Mouse (Mus musculus) kidney, adult 8-10 months (tissue): Measurements from ENCODE around the gene Rhobtb3.
A peak's percentile ranks its signal among the peaks of the same experiment; 100 is the strongest.
"Not testable (repeated sequence)": the region's sequence is repeated elsewhere in the genome, so short reads cannot be mapped to it uniquely, and the experiment has no call there.

ENCODE experiments used
- DNase-seq, 2 experiments: peaks; one replicate each; pipeline ENCODE4 v3.0.0; 2022

The Rhobtb3 gene

DNA sequence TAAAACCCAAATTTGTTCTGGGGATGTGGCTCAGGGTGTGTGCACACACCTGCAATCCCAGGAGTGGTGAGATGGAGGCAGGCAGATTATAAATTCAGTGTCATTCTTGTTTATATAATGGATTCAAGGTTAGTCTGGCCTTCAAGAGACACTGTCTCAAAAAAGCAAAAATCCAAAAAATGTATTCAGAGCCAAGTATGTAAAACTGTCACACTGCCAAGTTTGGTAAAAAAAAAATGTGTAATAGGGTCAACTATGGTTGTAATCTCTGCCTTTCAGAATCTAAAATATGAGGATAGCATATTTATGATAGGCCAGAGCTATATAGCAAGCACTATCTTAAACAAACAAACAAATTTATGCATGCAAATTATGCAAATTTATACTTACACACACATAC is 15.8 kb downstream of the Rhobtb3 start:
- DNase-seq: no peak

DNA sequence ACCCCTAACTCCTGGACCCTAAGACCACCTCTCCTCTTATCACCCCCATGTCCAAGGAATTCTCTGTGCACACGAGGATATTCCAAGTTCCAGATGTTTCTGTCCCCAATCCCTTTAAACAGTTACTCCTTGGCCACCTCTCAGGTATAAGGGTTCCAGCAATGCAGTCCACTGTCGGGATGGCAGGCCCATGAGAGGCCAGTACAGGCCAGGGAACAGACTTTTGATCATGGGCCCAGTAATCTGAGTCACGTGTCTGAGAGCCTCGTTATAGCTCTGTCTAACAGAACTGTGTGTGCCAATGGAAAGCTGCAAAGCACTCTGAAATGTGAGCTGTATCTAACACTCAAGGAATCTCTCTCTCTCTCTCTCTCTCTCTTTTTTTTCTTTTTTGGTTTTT is 29.6 kb downstream of the Rhobtb3 start:
- no peak for DNase-seq

DNA sequence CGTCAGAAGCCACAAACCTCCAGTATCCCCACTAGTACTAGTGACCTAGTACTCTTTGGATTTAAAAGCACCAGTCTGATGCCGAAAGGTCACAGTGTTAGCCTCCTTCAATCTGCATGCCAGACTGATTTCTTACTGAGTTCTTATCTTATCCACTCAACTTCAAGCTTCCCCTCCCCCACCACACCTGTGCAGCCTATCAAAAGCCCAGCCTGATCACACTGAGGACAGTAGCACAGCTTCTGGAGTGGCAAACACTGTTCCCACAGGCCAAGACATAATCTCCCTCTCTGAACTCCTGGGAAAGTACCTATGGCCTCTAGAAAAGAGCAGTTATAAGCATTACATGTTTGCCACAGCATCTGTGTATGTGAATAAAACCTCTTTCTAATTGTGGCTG is 35.5 kb downstream of the Rhobtb3 start:
- no peak for DNase-seq

DNA sequence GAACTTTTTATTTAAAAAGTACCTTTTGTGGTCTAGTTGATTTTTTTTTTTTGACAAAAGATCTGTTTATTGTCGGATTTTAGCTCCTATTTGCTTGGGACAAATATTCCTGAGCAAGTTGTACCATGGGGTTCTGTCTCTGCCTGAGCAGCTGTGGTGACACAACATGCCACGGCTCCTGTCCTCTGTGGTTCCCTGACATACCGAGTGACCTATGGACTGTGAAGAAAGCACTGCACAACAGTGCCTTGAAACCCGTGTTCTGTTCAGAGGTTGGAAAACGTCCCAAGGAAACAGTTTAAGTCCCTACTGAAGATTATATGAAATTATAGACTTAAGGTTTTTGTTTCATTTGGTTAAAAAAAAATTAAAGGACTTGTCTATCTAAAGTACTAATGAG is 36.6 kb downstream of the Rhobtb3 start:
- peak; percentile 5 to 14 for DNase-seq

DNA sequence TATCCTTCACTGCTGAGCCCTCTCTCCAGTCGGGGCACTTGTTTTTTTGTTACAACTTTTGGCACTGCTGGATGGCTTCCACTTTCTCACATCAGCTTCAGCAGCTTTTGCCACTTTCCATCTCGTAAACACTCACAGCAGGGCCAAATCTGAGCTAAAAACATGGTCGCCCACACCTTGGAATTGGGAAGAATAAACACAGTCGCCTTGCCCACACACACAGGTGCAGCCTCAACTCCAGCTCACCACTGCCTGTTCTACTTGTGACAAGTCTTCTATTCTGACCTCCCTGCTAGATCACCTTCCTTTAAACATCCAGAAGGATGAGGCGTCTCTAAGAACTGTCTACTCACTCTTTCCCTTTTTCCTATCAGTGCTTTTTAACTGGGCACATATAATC is 39.1 kb downstream of the Rhobtb3 start:
- no peak for DNase-seq

DNA sequence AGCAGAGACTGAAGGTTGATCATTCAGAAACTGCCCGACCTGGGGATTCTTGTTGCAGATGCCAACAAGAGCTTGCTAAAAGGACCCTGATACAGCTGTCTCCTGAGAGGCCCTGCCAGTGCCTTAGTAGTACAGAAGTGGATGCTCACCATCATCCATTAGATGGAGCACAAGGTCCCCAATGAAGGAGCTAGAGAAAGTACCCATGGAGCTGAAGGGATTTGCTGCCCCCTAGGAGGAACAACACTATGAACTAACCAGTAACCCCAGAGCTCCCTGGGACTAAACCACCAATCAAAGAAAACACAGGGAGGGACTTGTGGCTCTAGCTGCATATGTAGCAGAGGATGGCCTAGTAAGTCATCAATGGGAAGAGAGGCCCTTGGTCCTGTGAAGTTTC is 42.8 kb downstream of the Rhobtb3 start:
- not testable (repeated sequence) for DNase-seq

DNA sequence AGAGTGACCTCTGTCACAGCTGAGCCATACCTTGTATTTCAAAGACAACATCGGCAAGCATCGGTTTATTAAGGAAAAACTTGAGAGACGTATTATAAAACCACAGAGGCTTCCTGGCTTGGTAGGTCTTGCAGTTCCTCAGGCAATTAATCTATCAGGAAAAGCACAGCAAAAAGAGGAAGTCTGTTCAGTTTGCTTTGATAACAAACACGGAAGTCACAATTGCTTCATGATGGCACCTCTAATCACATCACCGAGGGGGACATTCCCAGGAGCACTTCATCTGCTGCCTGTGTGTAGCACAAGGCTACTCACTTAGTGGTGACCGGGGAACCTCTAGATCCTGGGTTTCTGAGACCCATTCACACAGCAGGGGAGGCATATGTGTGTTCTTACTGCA is 50.8 kb downstream of the Rhobtb3 start:
- no peak for DNase-seq

DNA sequence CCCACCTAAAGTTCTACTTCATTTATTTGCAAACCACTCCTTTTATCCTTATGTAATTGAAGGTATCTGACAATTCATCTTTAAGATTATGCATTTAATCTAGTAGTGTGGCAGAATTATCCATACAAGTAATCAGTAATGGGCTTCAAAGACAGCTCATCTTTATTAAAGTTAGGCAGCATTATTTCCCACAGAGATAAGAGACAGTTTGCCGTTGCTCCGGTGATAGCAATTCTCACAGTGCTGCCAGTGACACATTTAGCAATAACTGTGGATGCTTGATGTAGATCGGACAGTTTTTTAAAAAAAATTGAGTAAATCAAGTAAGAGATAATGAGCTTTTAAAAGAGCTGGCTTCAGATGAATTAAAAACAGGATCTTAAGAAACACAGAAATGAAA is 51.4 kb downstream of the Rhobtb3 start:
- DNase-seq: no peak

DNA sequence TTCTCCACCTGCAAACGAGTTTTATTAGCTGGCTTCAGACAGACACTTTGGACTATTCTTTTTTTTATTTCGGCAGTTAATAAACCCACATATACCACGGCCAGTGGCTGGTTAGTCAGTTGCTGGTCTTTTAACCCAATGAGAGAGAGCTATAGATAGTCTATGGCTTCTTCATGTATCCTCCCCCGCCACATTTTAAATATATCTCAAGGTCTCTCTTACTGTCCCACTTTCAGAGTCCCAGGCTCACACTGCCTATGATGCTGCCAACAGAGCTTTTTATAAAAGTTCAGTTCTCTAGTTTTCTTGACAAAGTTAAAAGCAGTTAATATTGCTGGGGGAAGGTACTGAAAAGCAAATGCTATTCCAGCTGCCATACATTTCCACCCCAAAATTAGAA is 51.9 kb downstream of the Rhobtb3 start:
- no peak for DNase-seq

DNA sequence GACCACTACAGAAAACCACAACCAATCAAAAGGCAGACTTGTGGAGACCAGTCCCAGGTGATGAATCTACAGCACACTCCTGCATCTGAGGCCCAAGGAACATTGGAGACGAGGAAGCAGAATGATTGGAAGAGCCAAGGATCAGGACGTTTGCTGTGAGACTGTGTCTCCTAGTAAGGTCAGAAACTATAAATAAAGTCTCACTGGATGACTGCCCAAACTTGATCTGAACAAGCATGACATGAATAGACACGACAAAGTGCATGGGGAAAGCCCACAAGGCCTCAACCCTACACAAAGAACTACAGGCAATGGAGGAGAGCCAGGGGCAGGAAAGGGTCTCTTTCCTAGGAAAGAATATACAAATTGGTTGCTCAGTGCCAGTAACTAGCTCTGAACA is 59.9 kb downstream of the Rhobtb3 start:
- DNase-seq: no peak

DNA sequence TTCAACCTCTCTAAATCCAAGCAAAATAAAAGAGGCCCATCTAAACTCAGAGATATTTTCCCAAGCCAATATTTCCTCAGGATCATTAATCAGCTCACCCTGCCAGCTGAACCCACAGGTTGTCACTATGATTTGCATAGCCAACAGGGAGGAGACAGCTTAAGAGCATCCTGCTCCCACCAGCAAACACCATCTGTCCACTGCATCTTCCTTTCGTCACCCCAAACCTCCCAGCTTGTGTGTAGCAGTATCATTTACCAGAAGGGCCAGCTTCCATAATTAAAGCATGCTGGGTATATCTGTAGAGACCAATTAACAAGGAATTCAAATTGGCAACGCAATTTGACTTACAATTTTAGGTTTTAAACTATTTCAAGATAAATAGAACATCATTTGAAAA is 63.2 kb downstream of the Rhobtb3 start:
- DNase-seq: no peak

DNA sequence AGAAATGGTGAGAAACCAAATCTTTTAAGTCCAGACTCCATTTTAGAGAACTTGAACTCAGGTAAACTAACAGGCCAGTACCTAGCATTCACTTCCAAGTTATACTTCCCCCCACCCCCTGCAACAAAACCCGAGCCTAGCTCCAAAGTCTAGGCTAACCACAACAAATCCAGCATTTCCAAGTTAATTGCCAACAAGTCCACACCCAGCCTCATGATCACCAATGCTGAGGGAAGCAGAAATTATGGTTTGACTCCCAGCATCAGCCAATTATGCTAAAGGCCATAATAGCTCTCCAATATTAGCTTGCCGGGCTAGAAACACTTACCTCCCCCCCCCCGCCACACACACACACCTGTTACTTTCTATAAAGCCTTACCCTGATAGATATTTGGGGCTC is 64.0 kb downstream of the Rhobtb3 start:
- peak; percentile 12 to 19 for DNase-seq

DNA sequence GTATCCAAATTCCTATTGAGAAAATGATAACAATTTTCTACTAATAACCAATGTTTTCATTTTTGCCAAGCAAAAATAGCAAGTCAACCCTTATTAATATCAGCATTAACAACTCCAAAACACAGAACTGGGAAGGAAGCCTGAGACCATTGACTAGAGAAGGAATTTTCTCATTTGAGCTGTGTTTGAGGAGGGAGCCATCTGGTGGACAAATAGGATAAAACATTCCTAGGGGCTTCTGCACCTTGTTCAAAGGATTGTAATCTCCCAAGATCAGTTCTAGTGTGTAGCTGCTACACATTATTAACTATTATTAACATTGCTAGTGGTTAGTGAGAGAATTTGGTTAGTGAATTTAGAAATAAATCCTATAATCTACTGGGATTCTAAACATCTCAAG is 65.8 kb downstream of the Rhobtb3 start:
- DNase-seq: peak; percentile 43 to 55

DNA sequence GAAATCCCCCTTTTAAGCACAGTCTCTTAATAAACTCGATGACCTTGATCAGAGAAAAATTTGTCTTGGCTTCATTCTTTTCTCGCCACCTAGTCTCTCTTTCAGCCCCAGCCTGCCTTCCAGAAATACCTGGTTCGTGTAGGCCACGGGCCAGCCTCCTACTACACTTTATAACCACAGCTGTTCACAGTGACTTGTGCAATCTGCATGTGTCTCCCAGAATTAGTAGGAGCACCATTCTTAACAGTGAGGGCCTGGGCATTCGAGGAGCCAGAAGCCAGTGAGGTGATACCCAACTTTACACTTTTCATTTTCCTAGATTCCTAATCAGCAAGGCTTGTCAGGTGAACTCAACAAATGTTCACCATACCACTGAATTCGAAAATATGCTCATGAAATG is 67.1 kb downstream of the Rhobtb3 start:
- no peak for DNase-seq

DNA sequence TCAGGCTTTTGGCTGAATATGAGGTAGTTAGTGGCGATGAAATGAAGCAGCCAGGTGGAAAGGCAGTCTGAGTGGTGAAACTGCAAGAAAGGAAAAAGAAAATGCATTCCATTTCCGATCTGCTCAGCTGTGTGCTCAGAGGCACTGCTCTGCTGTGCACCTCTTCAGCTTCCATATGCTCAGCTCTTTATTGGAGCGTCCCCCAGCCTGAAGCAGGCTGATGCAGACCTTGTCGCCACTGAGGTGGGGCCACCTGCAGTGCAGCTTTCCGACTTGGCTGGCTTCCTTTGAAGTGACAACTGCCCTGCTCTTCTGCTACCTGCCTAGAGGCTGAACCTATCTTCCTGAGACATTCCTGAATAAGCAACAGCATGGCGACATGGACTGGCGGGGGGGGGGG is 67.5 kb downstream of the Rhobtb3 start:
- DNase-seq: not testable (repeated sequence)

DNA sequence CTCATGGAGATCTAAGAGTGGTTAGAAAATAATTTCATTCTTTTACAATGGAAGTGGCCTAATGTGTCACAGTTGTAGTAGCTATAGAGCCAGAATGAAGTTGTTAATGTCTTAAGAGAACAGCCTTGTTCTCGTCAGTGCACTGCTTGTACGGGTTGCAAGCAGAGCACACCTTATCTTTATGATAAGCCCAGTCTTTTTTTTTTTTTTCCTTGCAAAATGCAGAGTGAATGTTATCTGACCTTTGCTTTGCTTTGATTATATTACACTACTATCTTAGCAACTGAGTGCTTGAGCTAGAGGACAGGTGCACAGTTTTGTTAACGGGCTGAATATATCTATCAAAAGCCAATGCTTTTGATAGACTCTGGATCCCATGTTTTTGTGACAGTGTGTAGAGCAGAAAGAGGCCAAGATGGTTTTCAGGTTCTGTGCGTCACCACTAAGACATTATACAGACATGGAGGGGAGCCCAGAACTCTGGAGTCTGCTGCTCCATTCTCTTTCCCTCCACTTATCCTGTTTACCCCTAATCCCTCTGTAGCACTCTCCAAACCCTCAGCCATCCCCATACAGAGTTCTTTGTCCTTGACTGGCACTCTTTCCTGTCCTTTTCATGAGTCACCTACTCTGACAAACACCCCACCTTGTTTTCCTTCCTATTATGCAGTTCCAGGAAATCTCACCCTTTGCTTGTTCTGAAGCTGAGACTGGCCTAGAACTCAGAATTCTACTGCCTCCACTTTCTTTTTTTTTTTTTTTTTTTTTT is 68.9 kb downstream of the Rhobtb3 start:
- DNase-seq: no peak

DNA sequence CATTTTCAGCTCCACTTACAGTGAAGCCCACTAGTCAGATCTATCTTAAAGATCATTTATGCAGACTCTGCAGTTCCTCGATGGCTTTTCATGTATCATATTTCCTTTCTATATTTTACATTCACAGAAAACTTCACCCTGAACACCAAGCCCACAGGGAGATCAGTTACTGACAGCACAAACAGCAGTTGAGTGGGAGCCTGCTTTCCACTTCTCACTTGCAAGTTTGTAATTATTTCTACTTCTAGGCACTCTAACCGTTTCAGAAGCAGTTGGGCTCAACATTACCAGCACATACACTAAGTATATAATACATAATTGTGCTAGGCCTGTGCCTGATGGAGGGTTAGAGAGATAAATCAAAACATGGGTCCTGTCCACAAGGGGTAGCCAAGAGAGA is 75.8 kb downstream of the Rhobtb3 start:
- DNase-seq: no peak

DNA sequence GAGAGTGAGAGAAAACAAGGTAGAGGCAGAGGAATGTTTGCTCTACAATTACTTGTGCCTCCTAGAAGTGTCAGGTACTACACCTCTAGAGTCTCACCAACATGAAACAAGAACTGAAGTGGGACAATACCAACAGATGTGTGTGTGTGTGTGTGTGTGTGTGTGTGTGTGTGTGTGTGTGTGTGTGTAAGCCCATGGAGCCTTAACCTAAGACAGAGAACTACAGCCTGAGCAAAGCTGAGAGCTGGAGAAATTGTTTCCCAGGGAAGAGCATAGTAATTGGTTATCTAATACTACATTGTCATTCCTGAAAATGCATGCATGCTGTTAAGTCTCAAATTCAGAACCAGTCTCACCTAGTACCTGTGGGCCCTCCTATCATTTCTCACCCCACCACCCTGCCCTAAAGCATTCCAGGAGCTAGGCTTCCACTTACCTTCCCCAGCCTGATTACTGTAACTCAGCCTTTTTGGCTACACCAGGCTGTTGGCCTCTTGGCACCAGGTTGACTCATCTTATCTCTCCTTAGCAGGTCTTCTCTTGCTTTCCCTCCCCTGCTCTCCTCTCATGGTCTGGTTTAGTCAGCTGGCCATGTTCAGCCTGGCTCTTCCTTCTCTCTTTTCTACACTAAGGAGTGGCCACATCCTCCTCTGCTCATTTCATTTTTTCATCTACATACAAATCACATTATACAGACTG is 78.1 kb downstream of the Rhobtb3 start:
- DNase-seq: no peak

DNA sequence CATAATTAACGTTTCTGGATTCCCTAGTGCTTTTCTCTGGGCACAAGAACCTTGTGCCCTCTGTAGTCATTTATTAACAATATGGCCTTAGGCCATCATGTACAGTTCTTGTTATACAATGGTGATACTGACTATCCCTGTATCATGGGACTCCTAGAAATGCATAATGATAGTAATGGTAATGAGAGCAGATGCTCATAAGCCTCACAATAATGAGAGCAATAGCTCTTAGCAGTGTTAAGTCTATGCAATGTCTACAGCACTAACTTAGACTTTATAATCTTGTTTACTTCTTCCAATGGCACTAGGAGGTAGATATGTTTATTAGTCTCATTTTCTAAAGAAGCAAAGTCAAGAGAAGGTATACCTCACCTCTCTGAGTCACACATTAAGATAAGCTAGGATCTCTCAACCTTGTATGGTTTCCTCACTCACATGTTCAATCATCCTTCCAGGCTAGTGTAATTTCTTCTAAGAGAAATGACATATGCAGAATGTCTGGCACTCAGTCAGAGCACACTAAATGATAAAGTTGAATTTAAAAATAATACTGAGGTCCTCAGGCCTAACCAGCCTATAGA is 84.4 kb downstream of the Rhobtb3 start:
- no peak for DNase-seq

DNA sequence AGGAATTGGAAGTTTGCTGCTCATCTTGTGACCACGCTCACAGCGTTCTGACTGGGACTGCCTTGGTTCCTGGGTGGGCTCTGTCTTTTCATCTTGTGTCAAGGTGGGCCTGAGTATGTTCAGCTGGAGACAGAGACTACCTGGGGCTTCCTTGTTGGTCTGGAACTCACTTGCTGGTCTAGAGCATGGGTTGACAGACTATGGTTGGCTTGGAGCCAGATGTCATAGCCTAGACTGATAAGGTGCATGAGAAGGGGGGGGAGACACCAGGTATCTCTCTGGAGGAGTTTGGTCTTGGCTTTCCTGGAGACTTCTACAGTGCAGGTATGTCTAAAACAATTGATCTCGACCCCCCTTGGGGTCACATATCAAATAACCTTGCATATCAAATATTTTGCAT is 90.6 kb downstream of the Rhobtb3 start:
- DNase-seq: no peak

DNA sequence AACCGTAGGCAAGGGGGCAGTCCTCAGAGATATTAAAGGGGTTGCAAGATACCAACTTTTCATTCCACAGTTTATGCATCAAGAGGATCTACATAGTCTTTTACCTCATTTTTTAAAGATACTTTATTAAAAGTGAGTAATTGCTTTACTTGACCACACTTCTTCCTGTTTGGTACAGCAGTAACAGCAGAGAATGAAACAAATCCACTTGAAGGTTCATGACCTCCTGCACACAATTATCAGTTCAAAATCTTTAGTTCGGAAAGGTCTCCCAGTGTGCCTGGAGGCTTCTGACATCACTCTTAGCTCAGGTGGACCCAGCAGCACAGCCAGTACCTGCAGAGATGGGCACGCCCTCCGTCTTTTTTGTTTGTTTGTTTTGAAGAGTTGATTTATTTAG is 91.7 kb downstream of the Rhobtb3 start:
- DNase-seq: no peak

DNA sequence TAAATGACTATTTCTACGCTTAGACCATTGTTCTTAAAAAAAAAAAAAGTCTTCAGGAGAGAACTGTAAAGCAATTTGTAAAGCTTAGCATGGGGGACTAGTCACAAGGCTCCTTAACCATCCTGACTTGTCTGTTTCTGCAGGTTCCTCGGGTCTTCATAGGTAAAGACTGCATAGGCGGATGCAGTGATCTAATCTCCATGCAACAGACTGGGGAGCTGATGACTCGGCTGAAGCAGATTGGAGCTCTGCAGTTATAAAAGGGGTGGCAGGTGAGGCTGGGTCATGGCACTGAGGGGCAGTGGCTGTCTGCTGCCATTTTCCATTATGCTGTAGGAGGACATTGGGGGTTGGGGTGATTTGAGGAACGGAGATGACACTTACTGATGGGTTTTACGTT is 96.7 kb downstream of the Rhobtb3 start:
- DNase-seq: no peak

DNA sequence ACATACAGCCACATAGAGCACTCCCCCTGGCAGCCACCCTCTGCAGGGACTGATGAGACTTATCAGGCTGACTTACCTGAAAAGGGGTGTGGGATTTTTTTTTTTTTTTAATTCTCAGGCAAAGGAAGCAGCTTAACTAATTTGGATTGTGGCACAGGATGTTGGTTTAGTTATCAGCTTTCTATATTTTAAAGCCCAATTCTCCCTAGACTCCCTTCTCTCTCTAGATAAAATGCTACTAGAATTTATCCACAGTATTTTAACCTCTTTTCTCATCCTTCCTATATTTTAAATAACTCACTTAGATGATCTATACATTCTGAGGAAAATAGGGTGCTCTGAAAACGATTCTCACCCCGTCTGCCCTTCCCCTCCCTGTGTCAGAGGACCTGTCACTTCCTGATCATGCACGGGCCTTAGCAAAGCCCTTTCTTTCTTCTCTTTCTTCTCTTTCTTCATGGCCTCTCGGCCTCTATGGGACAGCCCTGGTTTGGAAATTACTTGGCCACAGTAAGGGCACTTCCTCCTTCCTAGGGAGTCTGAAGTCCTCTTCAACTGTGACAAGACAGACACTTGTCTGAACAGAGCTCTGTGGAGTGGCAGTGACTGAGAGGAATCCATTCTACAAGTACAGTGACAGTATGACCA is 98.1 kb downstream of the Rhobtb3 start:
- DNase-seq: no peak
